Mouse (Mus musculus) MEL (cell line): ENCODE data around the gene Olfr1444. TPM values are rescaled to one million over a fixed set of nuclear protein-coding genes. Genes with fewer than 3 reads are reported as not detected.

ENCODE experiments used
- DNase-seq: peaks from one replicate; pipeline ENCODE4 v3.0.0; 2011; ENCODE audit warnings: low read depth, low spot score
- H3K27ac ChIP-seq: 2 replicates; pipeline ENCODE4 v1.5.1; 2012; ENCODE audit warnings: low read depth, mild to moderate bottlenecking, control low read depth, low read length, moderate library complexity; ENCODE audit not compliant: control insufficient read depth
- H3K27me3 ChIP-seq, 2 experiments: fragments of 150-350 bp in 1 of 2; sonication (generic) in 1 of 2; 2 replicates each; pipeline ENCODE4 v1.6.1; 2012; ENCODE audit warnings: low read length in 2 of 2, mild to moderate bottlenecking in 2 of 2, improper control_type of control experiment in 1 of 2, moderate library complexity in 1 of 2; ENCODE audit not compliant: insufficient read depth in 2 of 2, control insufficient read depth in 1 of 2
- H3K36me3 ChIP-seq, 2 experiments: 2 replicates each; pipeline ENCODE4 v1.6.1; 2012 to 2014; ENCODE audit warnings: low read length in 2 of 2, improper control_type of control experiment in 1 of 2, inconsistent platforms in 1 of 2, mild to moderate bottlenecking in 1 of 2; ENCODE audit not compliant: insufficient read depth in 2 of 2, control insufficient read depth in 1 of 2
- H3K4me1 ChIP-seq, 2 experiments: fragments of 150-350 bp in 1 of 2; sonication (generic) in 1 of 2; 2 replicates each; pipeline ENCODE4 v1.6.1; 2012; ENCODE audit warnings: low read length in 2 of 2, improper control_type of control experiment in 1 of 2, mild to moderate bottlenecking in 1 of 2; ENCODE audit not compliant: insufficient read depth in 2 of 2, control insufficient read depth in 1 of 2
- H3K4me3 ChIP-seq, 2 experiments: fragments of 150-350 bp in 1 of 2; sonication (generic) in 1 of 2; 2 replicates each; pipeline ENCODE4 v1.5.1; 2012; ENCODE audit warnings: low read depth in 2 of 2, low read length in 2 of 2, mild to moderate bottlenecking in 2 of 2, moderate library complexity in 2 of 2, control low read depth in 1 of 2, improper control_type of control experiment in 1 of 2; ENCODE audit not compliant: control insufficient read depth in 1 of 2, insufficient read depth in 1 of 2
- H3K79me2 ChIP-seq: 2 replicates; pipeline ENCODE4 v1.6.1; 2012; ENCODE audit warnings: mild to moderate bottlenecking, low read length, moderate library complexity; ENCODE audit not compliant: control insufficient read depth, poor library complexity, insufficient read depth
- H3K9ac ChIP-seq: 2 replicates; pipeline ENCODE4 v1.6.1; 2012; ENCODE audit warnings: low read depth, mild to moderate bottlenecking, control low read depth, low read length, moderate library complexity; ENCODE audit not compliant: control insufficient read depth, poor library complexity, severe bottlenecking
- H3K9me3 ChIP-seq: fragments of 150-350 bp; sonication (generic); replicated peaks from 2 replicates; pipeline ENCODE4 v1.6.1; 2012; ENCODE audit warnings: mild to moderate bottlenecking, low read length, improper control_type of control experiment, moderate library complexity; ENCODE audit not compliant: insufficient read depth
- BHLHE40 ChIP-seq: IDR thresholded peaks from 2 replicates; pipeline ENCODE4 v1.6.1; 2012; ENCODE audit warnings: low read depth, mild to moderate bottlenecking, inconsistent platforms, low read length, improper control_type of control experiment, borderline replicate concordance
- CHD1 ChIP-seq: IDR thresholded peaks from 2 replicates; pipeline ENCODE4 v1.6.1; 2012; ENCODE audit warnings: low read depth, mild to moderate bottlenecking, inconsistent platforms, low read length, improper control_type of control experiment
- CHD2 ChIP-seq: IDR thresholded peaks from 2 replicates; pipeline ENCODE4 v1.6.1; 2011; ENCODE audit warnings: low read length, improper control_type of control experiment
- E2F4 ChIP-seq: IDR thresholded peaks from 2 replicates; pipeline ENCODE4 v1.6.1; 2011; ENCODE audit warnings: low read depth, low read length, improper control_type of control experiment, borderline replicate concordance
- EP300 ChIP-seq, 2 experiments: IDR thresholded peaks; 2 replicates each; pipeline ENCODE4 v1.6.1; 2011; ENCODE audit warnings: improper control_type of control experiment in 2 of 2, low read length in 2 of 2, low read depth in 1 of 2, mild to moderate bottlenecking in 1 of 2
- GATA1 ChIP-seq: IDR thresholded peaks from 2 replicates; pipeline ENCODE4 v1.6.1; 2011; ENCODE audit warnings: low read depth, low read length, improper control_type of control experiment
- JUND ChIP-seq: IDR thresholded peaks from 2 replicates; pipeline ENCODE4 v1.6.1; 2011; ENCODE audit warnings: low read depth, mild to moderate bottlenecking, improper control_type of control experiment, low read length
- MAX ChIP-seq: IDR thresholded peaks from 2 replicates; pipeline ENCODE4 v1.6.1; 2011; ENCODE audit warnings: low read length, improper control_type of control experiment
- MAZ ChIP-seq: IDR thresholded peaks from 2 replicates; pipeline ENCODE4 v1.6.1; 2012; ENCODE audit warnings: low read depth, mild to moderate bottlenecking, inconsistent platforms, low read length, improper control_type of control experiment
- MEF2A ChIP-seq: IDR thresholded peaks from 2 replicates; pipeline ENCODE4 v1.6.1; 2014; ENCODE audit warnings: low read depth, mild to moderate bottlenecking, inconsistent platforms, low read length, improper control_type of control experiment; ENCODE audit not compliant: poor library complexity, insufficient replicate concordance, severe bottlenecking; ENCODE audit errors: extremely low read depth
- MYB ChIP-seq: IDR thresholded peaks from 2 replicates; pipeline ENCODE4 v1.6.1; 2011; ENCODE audit warnings: mild to moderate bottlenecking, low read depth, low read length, improper control_type of control experiment
- MYC ChIP-seq: IDR thresholded peaks from 2 replicates; pipeline ENCODE4 v1.6.1; 2011; ENCODE audit warnings: low read depth, mild to moderate bottlenecking, low read length, improper control_type of control experiment, moderate library complexity
- NRF1 ChIP-seq: IDR thresholded peaks from 2 replicates; pipeline ENCODE4 v1.6.1; 2014; ENCODE audit warnings: low read depth, mild to moderate bottlenecking, inconsistent platforms, low read length, improper control_type of control experiment, moderate library complexity; ENCODE audit not compliant: poor library complexity, insufficient read depth, severe bottlenecking
- POLR2A ChIP-seq, 2 experiments: IDR thresholded peaks; 2 replicates each; pipeline ENCODE4 v1.6.1; 2011 to 2012; ENCODE audit warnings: low read length in 2 of 2, mild to moderate bottlenecking in 2 of 2, control low read depth in 1 of 2, improper control_type of control experiment in 1 of 2, low read depth in 1 of 2, moderate library complexity in 1 of 2; ENCODE audit not compliant: control insufficient read depth in 1 of 2, insufficient read depth in 1 of 2, poor library complexity in 1 of 2
- POLR2AphosphoS2 ChIP-seq: IDR thresholded peaks from 2 replicates; pipeline ENCODE4 v1.6.1; 2011; ENCODE audit warnings: low read length, improper control_type of control experiment
- POLR2AphosphoS5 ChIP-seq: IDR thresholded peaks from 2 replicates; pipeline ENCODE4 v1.6.1; 2012; ENCODE audit warnings: low read depth, borderline replicate concordance, mild to moderate bottlenecking, inconsistent platforms, low read length, moderate library complexity, mixed read lengths
- RAD21 ChIP-seq: IDR thresholded peaks from 2 replicates; pipeline ENCODE4 v1.6.1; 2011; ENCODE audit warnings: mild to moderate bottlenecking, low read depth, low read length, improper control_type of control experiment
- SIN3A ChIP-seq: IDR thresholded peaks from 2 replicates; pipeline ENCODE4 v1.6.1; 2012; ENCODE audit warnings: low read length, improper control_type of control experiment, inconsistent platforms
- TBP ChIP-seq: IDR thresholded peaks from 2 replicates; pipeline ENCODE4 v1.8.0; 2011; ENCODE audit warnings: low read depth, low read length, improper control_type of control experiment
- UBTF ChIP-seq: IDR thresholded peaks from 2 replicates; pipeline ENCODE4 v1.6.1; 2012; ENCODE audit warnings: low read depth, mild to moderate bottlenecking, inconsistent platforms, low read length, improper control_type of control experiment, moderate library complexity, borderline replicate concordance; ENCODE audit not compliant: insufficient read depth
- USF1 ChIP-seq: IDR thresholded peaks from 2 replicates; pipeline ENCODE4 v1.6.1; 2014; ENCODE audit warnings: low read depth, mild to moderate bottlenecking, inconsistent platforms, low read length, improper control_type of control experiment, moderate library complexity
- ZC3H11A ChIP-seq: IDR thresholded peaks from 2 replicates; pipeline ENCODE4 v1.6.1; 2012; ENCODE audit warnings: low read depth, mild to moderate bottlenecking, inconsistent platforms, low read length, improper control_type of control experiment
- ZMIZ1 ChIP-seq: IDR thresholded peaks from 2 replicates; pipeline ENCODE4 v1.6.1; 2012; ENCODE audit warnings: low read depth, mild to moderate bottlenecking, inconsistent platforms, low read length, improper control_type of control experiment, moderate library complexity
- polyA plus RNA-seq, 2 experiments: library from polyadenylated mRNA; stranded (reverse) in 1 of 2; unstranded in 1 of 2; fragments of >175 nt in 1 of 2; fragments of >200 nt in 1 of 2; gene quantifications; 2 replicates each; pipeline versions ENCODE4 v1.2.1 to v1.2.4; 2012; ENCODE audit warnings: low replicate concordance in 2 of 2, low read depth in 1 of 2; ENCODE audit not compliant: insufficient read length in 2 of 2, insufficient read depth in 1 of 2, missing spikeins in 1 of 2
- total RNA-seq: library from RNA; depleted of rRNA; stranded (reverse); fragments of 300-350 nt; gene quantifications from 2 replicates; pipeline ENCODE4 v1.2.3, GENCODE M21; 2012

Gene Olfr1444
- total and polyA plus RNA-seq, 3 experiments, result 0.04 TPM; not detected in 2

DNA sequence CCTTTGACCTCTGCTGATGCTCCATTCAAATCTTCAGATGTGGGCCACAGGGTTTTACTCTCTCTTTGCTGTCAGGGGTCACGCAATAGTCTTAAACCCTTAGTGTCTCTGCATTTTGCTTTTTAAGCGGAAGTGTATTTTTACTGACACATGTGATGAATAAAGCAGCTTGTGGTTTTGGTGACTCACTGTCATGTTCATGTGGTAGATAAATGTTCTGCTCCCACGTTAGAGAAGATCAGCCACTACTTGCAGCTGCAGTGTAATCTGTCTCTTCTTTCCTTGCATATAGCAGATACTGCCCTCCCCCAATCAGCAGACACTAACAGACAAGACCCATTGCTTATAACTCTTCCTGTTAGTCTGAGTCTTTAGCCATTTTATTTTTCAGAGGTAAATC, 23.5 kb upstream of the Olfr1444 start (continued):
- 0 out of 2 replicates have a peak, but pooled peaks have one; percentile 53 for TF ChIP-seq CHD1
- TF ChIP-seq RAD21, result no peak; the same call in 1 of the 2 replicates
- TF ChIP-seq MAZ, result no peak
- TF ChIP-seq POLR2AphosphoS2, result 0 out of 2 replicates have a peak, but pooled peaks have one; percentile 40
- TF ChIP-seq ZC3H11A, result no peak
- peak; percentile 69; the same call in 1 of the 2 replicates for TF ChIP-seq E2F4
- TF ChIP-seq MYB, result peak; percentile 56
- TF ChIP-seq NRF1, result no peak
- peak; percentile 99 for TF ChIP-seq JUND
- TF ChIP-seq TBP, result 0 out of 2 replicates have a peak, but pooled peaks have one; percentile 42
- peak; percentile 92 for TF ChIP-seq MAX
- TF ChIP-seq SIN3A, result peak; percentile 98
- peak; percentile 96 for TF ChIP-seq MYC
- no peak for TF ChIP-seq POLR2A (IDR thresholded peaks at IDR 0.05; ENCODE audit: control insufficient read depth in 1 of 2, insufficient read depth in 1 of 2, low read depth in 1 of 2, low read length in 2 of 2, poor library complexity in 1 of 2)
- TF ChIP-seq GATA1, result peak; percentile 97
- peak; percentile 70 for TF ChIP-seq USF1
- peak; percentile 82; the same call in 1 of the 2 replicates for TF ChIP-seq MEF2A
- TF ChIP-seq BHLHE40, result peak; percentile 96
- TF ChIP-seq ZMIZ1, result peak; percentile 42; the same call in 1 of the 2 replicates

DNA sequence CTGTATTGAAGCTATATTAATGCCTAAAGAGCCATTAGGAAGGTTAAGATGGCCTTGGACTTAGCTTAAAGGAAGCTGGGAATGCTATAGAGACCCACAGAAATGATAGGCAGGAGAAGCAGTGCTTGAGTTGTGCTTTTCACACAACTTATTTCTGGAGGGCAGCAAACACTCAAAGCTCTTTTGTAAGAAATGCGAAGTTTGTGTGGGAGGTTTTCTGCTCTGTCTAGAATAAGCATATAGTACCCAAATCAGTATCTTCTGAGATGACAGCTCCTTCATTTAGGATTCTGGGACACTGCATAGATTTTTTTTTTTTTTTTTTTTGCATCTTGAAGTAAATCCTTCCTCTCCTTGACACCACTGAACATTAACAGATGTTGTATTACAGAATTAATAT, 18.6 kb upstream of the Olfr1444 start:
- H3K36me3 ChIP-seq, result peaks cover 0 to 16% of the 10 kb centered on the region in 2 experiments; a peak in 2 of 4 replicates
- no peak overlapping the region for H3K27ac ChIP-seq
- H3K27me3 ChIP-seq, result no peaks in the 10 kb centered on the region
- peaks cover 2 to 8% of the 10 kb centered on the region in 2 experiments; a peak in 3 of 4 replicates for H3K4me1 ChIP-seq
- no peak overlapping the region for H3K4me3 ChIP-seq
- DNase-seq, result no peak
- H3K79me2 ChIP-seq, result no peaks in the 10 kb centered on the region
- H3K9ac ChIP-seq, result no peak overlapping the region
- no peaks in the 10 kb centered on the region for H3K9me3 ChIP-seq
- TF ChIP-seq CHD2 (no peak), ZC3H11A (no peak), UBTF (no peak), EP300 (IDR thresholded peaks at IDR 0.05; ENCODE audit: low read depth in 1 of 2, low read length in 2 of 2) (no peak), POLR2AphosphoS5 (no peak)
